Mouse (Mus musculus): Measurements from ENCODE around the gene Inip. TPM values are rescaled to one million over a fixed set of nuclear protein-coding genes. Genes with fewer than 3 reads are reported as not detected.

Inip gene
- 16.5 and 17.3 TPM in 2 replicates for polyA plus RNA-seq (2015; fragmentation: Nextera tagmentation; extraction: Ambion mirVana)

DNA sequence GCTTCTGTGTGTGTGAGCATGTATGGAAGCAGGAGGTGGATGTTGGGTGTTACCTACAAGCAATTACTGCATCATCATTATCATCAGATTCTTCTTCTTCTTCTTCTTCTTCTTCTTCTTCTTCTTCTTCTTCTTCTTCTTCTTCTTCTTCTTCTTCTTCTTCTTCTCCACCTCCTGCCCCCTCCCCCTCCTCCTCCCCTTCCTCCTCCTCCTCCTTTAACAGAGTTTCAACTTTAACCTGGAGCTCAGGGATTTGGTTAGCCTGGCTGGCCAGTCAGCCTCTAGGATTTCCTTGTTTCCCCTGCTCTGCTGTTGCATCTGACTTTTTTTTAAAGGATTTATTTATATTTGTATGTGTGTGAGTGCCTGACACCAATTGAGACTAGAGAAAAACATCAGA, at the start of gene Inip:
Gene Inip (minus strand): TSS at position 101 of the 400 bp plus-strand sequence.
- H3K27me3 ChIP-seq: no peaks in the 10 kb centered on the region
- H3K9me3 ChIP-seq (replicated peaks): no peaks in the 10 kb centered on the region
- no peak within 1 kb of the TSS for H3K4me3 ChIP-seq (replicated peaks)
- no peak within 1 kb of the TSS for H3K9ac ChIP-seq
- peaks cover 43% of the 10 kb centered on the region for H3K4me1 ChIP-seq (replicated peaks)
- no peak for ATAC-seq (ENCODE audit: insufficient read depth)
- 0 out of 2 replicates have a peak within 1 kb of the TSS, but pooled peaks have one; percentile 10 for H3K4me2 ChIP-seq
- no peaks in the 10 kb centered on the region for H3K36me3 ChIP-seq (replicated peaks)
- peak within 1 kb of the TSS; percentile 45; the same call in 1 of the 2 replicates for H3K27ac ChIP-seq (replicated peaks)

GRCm38 (mm10) chr4:59850181-59850580, 48.8 kb upstream of the Inip start:
- H3K9me3 ChIP-seq (replicated peaks): no peaks in the 10 kb centered on the region
- no peak overlapping the region for H3K4me2 ChIP-seq
- H3K4me3 ChIP-seq (replicated peaks): no peak overlapping the region
- no peaks in the 10 kb centered on the region for H3K27me3 ChIP-seq
- peaks cover 7% of the 10 kb centered on the region; the same call in 1 of the 2 replicates for H3K4me1 ChIP-seq (replicated peaks)
- H3K36me3 ChIP-seq (replicated peaks): 0 out of 2 replicates have a peak, but pooled peaks cover 7% of the 10 kb centered on the region
- no peak for ATAC-seq (ENCODE audit: insufficient read depth)
- WGBS (ENCODE audit: insufficient replicate concordance): 70% methylated on average over 2 of the region's 2 CpGs
- no peak overlapping the region for H3K27ac ChIP-seq (replicated peaks)
- H3K9ac ChIP-seq: no peak overlapping the region

- Histone ChIP-seq H3K4me1 (replicated peaks) (peaks cover 14% of the 10 kb centered on the region), H3K36me3 (replicated peaks) (0 out of 2 replicates have a peak, but pooled peaks cover 7% of the 10 kb centered on the region), H3K27me3 (no peaks in the 10 kb centered on the region), H3K9ac (no peak overlapping the region), H3K4me3 (replicated peaks) (no peak overlapping the region), H3K27ac (replicated peaks) (no peak overlapping the region), H3K9me3 (replicated peaks) (no peaks in the 10 kb centered on the region), H3K4me2 (no peak overlapping the region)
- 66% methylated on average over 5 of the region's 5 CpGs for WGBS (ENCODE audit: insufficient replicate concordance)
- no peak for ATAC-seq (ENCODE audit: insufficient read depth)
Observed at GRCm38 (mm10) chr4:59847447-59847846, 46.1 kb upstream of the Inip start.

DNA sequence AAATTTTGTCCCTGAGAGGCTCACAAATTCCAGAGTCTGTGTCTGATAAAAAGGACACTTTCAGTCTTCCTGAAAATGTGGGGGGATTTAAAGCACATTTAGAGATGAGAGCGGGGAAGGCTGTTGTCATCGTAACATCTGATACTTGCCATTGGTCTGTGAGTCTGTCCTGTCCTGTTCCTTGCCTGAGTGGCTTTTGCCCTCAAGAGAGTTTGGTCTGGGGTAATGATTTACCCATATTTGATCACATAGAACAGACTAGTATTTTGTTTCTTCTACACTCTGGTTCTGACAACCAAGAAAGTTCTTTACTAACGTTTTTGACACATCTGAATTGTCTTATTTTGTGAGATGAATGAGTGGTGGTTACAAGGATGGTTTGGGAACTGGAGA, 43.9 kb upstream of the Inip start:
- peaks cover 14% of the 10 kb centered on the region for H3K4me1 ChIP-seq (replicated peaks)
- 0 out of 2 replicates have a peak, but pooled peaks cover 7% of the 10 kb centered on the region for H3K36me3 ChIP-seq (replicated peaks)
- H3K4me3 ChIP-seq (replicated peaks): no peak overlapping the region
- no peaks in the 10 kb centered on the region for H3K27me3 ChIP-seq
- H3K27ac ChIP-seq (replicated peaks): no peak overlapping the region; the same call in 1 of the 2 replicates
- ATAC-seq (ENCODE audit: insufficient read depth): peak; percentile 49; the same call in 1 of the 2 replicates
- WGBS (ENCODE audit: insufficient replicate concordance): 39% methylated on average over 3 of the region's 3 CpGs
- H3K9me3 ChIP-seq (replicated peaks): no peaks in the 10 kb centered on the region
- no peak overlapping the region for H3K9ac ChIP-seq
- H3K4me2 ChIP-seq: no peak overlapping the region

DNA sequence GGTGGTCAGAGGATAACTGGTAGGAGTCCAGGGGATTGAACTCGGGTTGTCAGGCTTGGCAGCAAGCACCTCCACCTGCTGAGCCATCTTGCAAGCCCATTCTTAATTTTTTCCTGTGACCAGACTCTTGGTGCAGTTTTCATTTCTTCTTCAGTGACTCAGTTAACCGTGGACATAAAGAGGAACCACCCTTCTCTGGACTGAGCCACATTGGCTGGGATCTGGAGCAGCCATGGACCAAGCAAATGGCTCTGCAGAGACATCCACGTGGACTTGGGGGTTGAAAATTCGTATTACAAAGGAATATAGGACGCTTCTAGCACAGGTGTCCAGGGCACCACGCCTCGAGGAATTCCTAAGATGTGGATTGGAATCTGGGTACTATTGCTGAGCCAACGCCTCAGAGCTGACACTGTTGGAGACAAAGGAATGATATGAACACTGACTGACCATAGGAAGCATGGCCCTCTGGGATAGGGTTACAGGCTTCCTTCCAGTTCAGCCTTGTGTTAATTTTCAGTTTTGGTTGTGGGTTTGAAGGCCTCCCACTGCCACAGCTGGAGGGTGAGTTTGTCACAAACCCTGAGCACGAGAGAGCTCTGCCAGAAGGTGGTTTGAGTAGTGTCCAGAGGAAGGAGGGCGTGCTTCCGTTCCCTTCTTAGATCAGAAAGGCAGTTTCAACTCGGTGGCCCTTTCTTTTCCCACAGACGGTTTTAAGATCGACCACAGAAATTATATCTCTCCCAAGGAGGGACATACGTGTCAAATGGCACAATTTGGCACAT, 43.3 kb upstream of the Inip start:
- WGBS (ENCODE audit: insufficient replicate concordance): 33% methylated on average over 15 of the region's 15 CpGs
- no peak overlapping the region; the same call in 1 of the 2 replicates for H3K27ac ChIP-seq (replicated peaks)
- H3K4me1 ChIP-seq (replicated peaks): peaks cover 11% of the 10 kb centered on the region
- no peak overlapping the region for H3K4me2 ChIP-seq
- no peaks in the 10 kb centered on the region for H3K27me3 ChIP-seq
- peak; percentile 37; the same call in 1 of the 2 replicates for ATAC-seq (ENCODE audit: insufficient read depth)
- H3K9ac ChIP-seq: no peak overlapping the region
- no peak overlapping the region for H3K4me3 ChIP-seq (replicated peaks)
- H3K9me3 ChIP-seq (replicated peaks): no peaks in the 10 kb centered on the region
- 0 out of 2 replicates have a peak, but pooled peaks cover 7% of the 10 kb centered on the region for H3K36me3 ChIP-seq (replicated peaks)

GRCm38 (mm10) chr4:59837659-59838058, 36.3 kb upstream of the Inip start:
- Histone ChIP-seq H3K9me3 (replicated peaks) (no peaks in the 10 kb centered on the region), H3K27ac (replicated peaks) (peak overlapping the region; percentile 61; the same call in 1 of the 2 replicates), H3K4me2 (no peak overlapping the region), H3K36me3 (replicated peaks) (0 out of 2 replicates have a peak, but pooled peaks cover 7% of the 10 kb centered on the region), H3K9ac (no peak overlapping the region), H3K27me3 (no peaks in the 10 kb centered on the region), H3K4me1 (replicated peaks) (peaks cover 4% of the 10 kb centered on the region), H3K4me3 (replicated peaks) (no peak overlapping the region)
- no peak for ATAC-seq (ENCODE audit: insufficient read depth)
- WGBS (ENCODE audit: insufficient replicate concordance): 40% methylated on average over 7 of the region's 7 CpGs

DNA sequence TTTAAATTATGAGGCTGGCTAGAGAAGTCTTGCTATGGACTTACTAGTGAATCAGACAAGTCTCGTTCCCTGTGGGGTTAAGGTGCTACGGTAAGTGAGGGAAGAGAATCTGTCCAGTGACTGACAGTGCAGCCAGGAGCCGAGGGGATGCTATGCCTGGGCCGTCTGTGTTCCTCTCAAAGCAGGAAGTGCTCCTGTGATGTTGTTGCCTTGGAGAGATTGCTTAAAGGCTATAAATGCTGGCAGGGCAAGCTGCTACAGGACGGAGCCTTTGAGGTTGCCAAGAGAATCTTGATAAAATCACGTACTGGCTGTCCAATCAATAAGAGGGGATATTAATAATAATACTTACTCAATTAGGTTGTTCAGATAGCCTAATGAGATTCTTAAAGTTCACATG, 31.4 kb upstream of the Inip start:
- Histone ChIP-seq H3K9ac (no peak overlapping the region), H3K36me3 (replicated peaks) (0 out of 2 replicates have a peak, but pooled peaks cover 7% of the 10 kb centered on the region), H3K27ac (replicated peaks) (no peak overlapping the region), H3K4me2 (no peak overlapping the region), H3K4me1 (replicated peaks) (peaks cover under 1% of the 10 kb centered on the region), H3K4me3 (replicated peaks) (no peak overlapping the region), H3K27me3 (no peaks in the 10 kb centered on the region), H3K9me3 (replicated peaks) (no peaks in the 10 kb centered on the region)
- no peak for ATAC-seq (ENCODE audit: insufficient read depth)
- WGBS (ENCODE audit: insufficient replicate concordance): 53% methylated on average over 6 of the region's 6 CpGs

DNA sequence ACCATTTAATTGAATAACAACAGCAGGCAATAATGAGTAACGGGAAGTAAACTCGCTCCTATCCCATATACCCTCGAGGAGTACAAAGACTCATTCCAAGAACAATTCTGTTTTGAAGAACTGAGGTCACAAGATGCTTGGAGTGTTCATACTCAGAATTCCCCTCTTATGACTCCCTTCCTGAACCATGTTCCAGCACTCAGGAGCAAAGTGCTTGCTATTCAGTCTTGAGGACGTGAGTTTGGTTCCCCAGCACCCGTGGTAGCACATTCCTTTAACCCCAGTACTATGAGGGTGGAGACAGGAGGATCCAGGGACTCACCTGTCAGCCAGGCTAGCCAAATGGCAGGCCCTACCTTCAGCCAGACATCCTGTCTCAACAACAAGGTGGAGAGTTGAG, 29.6 kb upstream of the Inip start:
- no peak for ATAC-seq (ENCODE audit: insufficient read depth)
- 69% methylated on average over 5 of the region's 5 CpGs for WGBS (ENCODE audit: insufficient replicate concordance)

DNA sequence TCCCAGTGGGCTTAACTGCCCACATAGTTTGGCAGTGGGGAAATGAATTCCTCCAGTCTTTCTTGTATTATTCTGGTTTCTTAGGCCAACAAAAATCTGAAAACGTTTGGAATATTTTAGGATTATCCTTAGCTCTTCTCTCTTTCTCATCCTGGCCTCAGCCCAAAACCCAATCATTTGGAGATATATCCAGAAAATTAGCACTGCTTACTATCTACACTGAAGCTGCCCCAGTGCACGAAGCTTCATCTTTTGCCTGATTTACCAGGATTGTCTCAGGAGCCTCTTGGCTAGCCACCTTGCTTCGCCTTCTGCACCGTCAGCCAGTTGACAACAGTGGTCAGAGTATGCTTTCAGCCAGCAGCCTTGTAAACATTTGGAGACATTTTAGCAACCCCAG, 27.7 kb upstream of the Inip start:
- Histone ChIP-seq H3K4me3 (replicated peaks) (no peak overlapping the region), H3K9me3 (replicated peaks) (no peaks in the 10 kb centered on the region), H3K4me1 (replicated peaks) (peaks cover 13% of the 10 kb centered on the region), H3K27ac (replicated peaks) (no peak overlapping the region), H3K4me2 (no peak overlapping the region), H3K36me3 (replicated peaks) (0 out of 2 replicates have a peak, but pooled peaks cover 8% of the 10 kb centered on the region), H3K27me3 (no peaks in the 10 kb centered on the region), H3K9ac (no peak overlapping the region)
- 66% methylated on average over 4 of the region's 4 CpGs for WGBS (ENCODE audit: insufficient replicate concordance)
- ATAC-seq (ENCODE audit: insufficient read depth): no peak

More for the DNA sequence above, 29.6 kb upstream of the Inip start:
- no peaks in the 10 kb centered on the region for H3K27me3 ChIP-seq
- H3K4me2 ChIP-seq: no peak overlapping the region
- H3K36me3 ChIP-seq (replicated peaks): 0 out of 2 replicates have a peak, but pooled peaks cover 13% of the 10 kb centered on the region
- H3K4me1 ChIP-seq (replicated peaks): peaks cover under 1% of the 10 kb centered on the region; the same call in 1 of the 2 replicates
- no peak overlapping the region for H3K9ac ChIP-seq
- no peak overlapping the region for H3K27ac ChIP-seq (replicated peaks)
- H3K4me3 ChIP-seq (replicated peaks): no peak overlapping the region
- no peaks in the 10 kb centered on the region for H3K9me3 ChIP-seq (replicated peaks)

DNA sequence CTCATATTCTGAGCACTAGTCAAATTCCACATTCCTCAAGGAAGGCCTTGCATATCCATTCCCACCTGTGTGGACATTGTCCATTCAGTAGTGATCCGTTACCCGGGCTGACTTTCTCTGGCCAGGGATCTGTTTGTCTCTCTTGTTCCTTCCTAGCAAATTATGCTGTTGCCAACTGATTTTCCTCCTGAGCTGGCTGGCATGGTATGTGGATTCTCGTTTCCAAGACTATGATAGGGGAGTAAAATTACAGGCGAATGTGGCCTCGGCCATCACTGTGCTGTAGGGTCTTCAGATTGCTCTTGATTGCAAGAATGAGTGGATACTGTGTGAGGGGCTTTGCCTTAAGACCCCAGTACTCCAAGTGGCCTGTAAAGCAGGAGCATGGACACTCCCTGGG, 25.0 kb upstream of the Inip start:
- no peak overlapping the region for H3K4me2 ChIP-seq
- 77% methylated on average over 5 of the region's 5 CpGs for WGBS (ENCODE audit: insufficient replicate concordance)
- ATAC-seq (ENCODE audit: insufficient read depth): no peak
- H3K27me3 ChIP-seq: no peaks in the 10 kb centered on the region
- H3K36me3 ChIP-seq (replicated peaks): 0 out of 2 replicates have a peak, but pooled peaks cover 8% of the 10 kb centered on the region
- no peak overlapping the region for H3K4me3 ChIP-seq (replicated peaks)
- peaks cover 18% of the 10 kb centered on the region for H3K4me1 ChIP-seq (replicated peaks)
- H3K9me3 ChIP-seq (replicated peaks): no peaks in the 10 kb centered on the region
- H3K9ac ChIP-seq: no peak overlapping the region
- no peak overlapping the region for H3K27ac ChIP-seq (replicated peaks)

DNA sequence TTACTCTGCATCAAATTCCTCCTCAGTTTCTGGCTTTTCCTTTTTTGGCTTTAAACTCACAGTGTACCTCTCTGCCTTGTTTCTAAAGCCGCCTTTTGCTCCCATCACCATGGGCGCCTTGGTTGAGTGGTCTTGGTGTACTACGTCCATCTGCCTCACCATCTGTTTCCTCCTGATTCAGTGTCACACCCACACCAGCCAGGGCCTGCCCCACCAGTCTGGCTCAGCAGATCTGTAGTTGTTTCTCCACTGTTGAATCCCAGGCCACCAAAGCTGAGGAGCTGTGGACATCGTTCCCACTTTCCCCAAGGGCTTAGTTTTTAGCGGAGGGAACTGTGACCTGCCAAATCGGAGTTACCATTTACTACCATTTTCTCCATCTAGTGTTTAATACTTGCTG, 24.2 kb upstream of the Inip start:
- no peak overlapping the region for H3K9ac ChIP-seq
- H3K9me3 ChIP-seq (replicated peaks): no peaks in the 10 kb centered on the region
- H3K27ac ChIP-seq (replicated peaks): no peak overlapping the region
- no peak overlapping the region for H3K4me2 ChIP-seq
- H3K4me3 ChIP-seq (replicated peaks): no peak overlapping the region
- WGBS (ENCODE audit: insufficient replicate concordance): 38% methylated on average over 6 of the region's 6 CpGs
- peaks cover 18% of the 10 kb centered on the region for H3K4me1 ChIP-seq (replicated peaks)
- H3K36me3 ChIP-seq (replicated peaks): 0 out of 2 replicates have a peak, but pooled peaks cover 8% of the 10 kb centered on the region
- H3K27me3 ChIP-seq: no peaks in the 10 kb centered on the region
- ATAC-seq (ENCODE audit: insufficient read depth): no peak
